Mouse (Mus musculus) heart, embryonic 16.5 days (tissue): ENCODE measurements around the gene Rdh11. TPM values are rescaled to one million over a fixed set of nuclear protein-coding genes. Genes with fewer than 3 reads are reported as not detected.

Source experiments
- ATAC-seq: fragments of 200-750 bp; cut with Nextera tagmentation; replicated peaks from 2 replicates; pipeline ENCODE4 v1.8.0; 2017; ENCODE audit warnings: moderate number of reproducible peaks; ENCODE audit not compliant: insufficient read depth, low FRiP score; ENCODE audit errors: extremely low read depth
- H3K27ac ChIP-seq: fragments of 300-500 bp; sonication (generic); 2 replicates; pipeline ENCODE4 v1.5.1; 2014; ENCODE audit warnings: mild to moderate bottlenecking, low read length, control low read depth, moderate library complexity
- H3K27me3 ChIP-seq: fragments of 300-500 bp; sonication (generic); 2 replicates; pipeline ENCODE4 v1.6.1; 2014; ENCODE audit warnings: low read length, mixed read lengths; ENCODE audit not compliant: control insufficient read depth, insufficient read depth
- H3K36me3 ChIP-seq: fragments of 300-500 bp; sonication (generic); 2 replicates; pipeline ENCODE4 v1.6.1; 2014; ENCODE audit not compliant: control insufficient read depth, insufficient read depth
- H3K4me1 ChIP-seq: fragments of 300-500 bp; sonication (generic); 2 replicates; pipeline ENCODE4 v1.6.1; 2014; ENCODE audit warnings: low read length, mixed read lengths; ENCODE audit not compliant: control insufficient read depth, insufficient read depth
- H3K4me2 ChIP-seq: fragments of 300-500 bp; sonication (generic); 2 replicates; pipeline ENCODE4 v1.6.1; 2014; ENCODE audit warnings: low read depth, mild to moderate bottlenecking, control low read depth, low read length
- H3K4me3 ChIP-seq: fragments of 300-500 bp; sonication (generic); 2 replicates; pipeline ENCODE4 v1.5.1; 2014; ENCODE audit warnings: mild to moderate bottlenecking, control low read depth, low read length
- H3K9ac ChIP-seq: fragments of 300-500 bp; sonication (generic); 2 replicates; pipeline ENCODE4 v1.6.1; 2014; ENCODE audit warnings: low read length, control low read depth
- H3K9me3 ChIP-seq: fragments of 300-500 bp; sonication (generic); replicated peaks from 2 replicates; pipeline ENCODE4 v1.6.1; 2016; ENCODE audit warnings: low read length; ENCODE audit not compliant: control insufficient read depth
- WGBS: fragments of 180-500 bp; shearing (Covaris S2); extraction: QIAGEN DNeasy Blood & Tissue Kit; methylation state at CpG from one replicate; pipeline ENCODE4 v1.1.7; 2014; 5-methylcytosine and 5-hydroxymethylcytosine counted together
- polyA plus RNA-seq: library from polyadenylated mRNA; unstranded; fragments of >200 nt; fragmentation: Nextera tagmentation; extraction: Ambion mirVana; gene quantifications from 2 replicates; pipeline ENCODE4 v1.2.1, GENCODE M21; 2015

The Rdh11 gene
- polyA plus RNA-seq, 1 experiment from 2014 or later: 13.8 TPM

- Histone ChIP-seq H3K27ac (no peak overlapping the region), H3K9me3 (no peaks in the 10 kb centered on the region), H3K36me3 (no peaks in the 10 kb centered on the region), H3K4me2 (no peak overlapping the region), H3K4me1 (0 out of 2 replicates have a peak, but pooled peaks cover 9% of the 10 kb centered on the region), H3K27me3 (peaks cover 39% of the 10 kb centered on the region), H3K4me3 (peak overlapping the region; percentile 48; the same call in 1 of the 2 replicates), H3K9ac (no peak overlapping the region)
- no peak for ATAC-seq
- WGBS: 32% methylated on average over 5 of the region's 5 CpGs
Measured at GRCm38 (mm10) chr12:79131706-79132460, 60.2 kb downstream of the Rdh11 start.

DNA sequence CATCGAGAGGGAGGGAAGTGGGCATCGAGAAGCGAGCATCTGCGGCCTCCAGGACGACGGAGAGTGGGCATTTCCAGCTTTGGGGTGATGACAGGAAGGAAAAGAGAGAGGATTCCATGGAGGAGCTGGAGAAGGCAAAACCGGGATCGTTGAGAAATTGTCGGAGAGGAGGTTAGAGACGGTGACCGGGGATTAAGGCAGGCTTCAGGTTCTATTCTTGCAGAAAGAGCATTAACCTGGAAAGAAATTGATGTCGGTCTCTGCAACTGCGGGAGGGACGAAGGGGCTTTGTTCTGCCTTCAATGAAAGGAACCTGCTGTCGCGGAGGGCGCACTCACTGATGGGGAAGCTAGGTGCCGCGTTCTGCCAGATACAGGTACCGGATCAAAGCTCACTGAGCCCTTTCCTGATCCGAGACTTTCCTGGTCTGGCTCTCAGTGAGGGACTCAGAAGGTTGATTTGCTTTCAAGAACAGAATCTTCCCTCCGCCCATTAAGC is 60.9 kb downstream of the Rdh11 start:
- Histone ChIP-seq H3K4me2 (peak overlapping the region; percentile 71), H3K4me1 (0 out of 2 replicates have a peak, but pooled peaks cover 9% of the 10 kb centered on the region), H3K9ac (no peak overlapping the region), H3K9me3 (no peaks in the 10 kb centered on the region), H3K36me3 (no peaks in the 10 kb centered on the region), H3K4me3 (peak overlapping the region; percentile 48), H3K27ac (no peak overlapping the region), H3K27me3 (peaks cover 39% of the 10 kb centered on the region)
- under 1% methylated on average over 22 of the region's 22 CpGs for WGBS
- no peak for ATAC-seq

DNA sequence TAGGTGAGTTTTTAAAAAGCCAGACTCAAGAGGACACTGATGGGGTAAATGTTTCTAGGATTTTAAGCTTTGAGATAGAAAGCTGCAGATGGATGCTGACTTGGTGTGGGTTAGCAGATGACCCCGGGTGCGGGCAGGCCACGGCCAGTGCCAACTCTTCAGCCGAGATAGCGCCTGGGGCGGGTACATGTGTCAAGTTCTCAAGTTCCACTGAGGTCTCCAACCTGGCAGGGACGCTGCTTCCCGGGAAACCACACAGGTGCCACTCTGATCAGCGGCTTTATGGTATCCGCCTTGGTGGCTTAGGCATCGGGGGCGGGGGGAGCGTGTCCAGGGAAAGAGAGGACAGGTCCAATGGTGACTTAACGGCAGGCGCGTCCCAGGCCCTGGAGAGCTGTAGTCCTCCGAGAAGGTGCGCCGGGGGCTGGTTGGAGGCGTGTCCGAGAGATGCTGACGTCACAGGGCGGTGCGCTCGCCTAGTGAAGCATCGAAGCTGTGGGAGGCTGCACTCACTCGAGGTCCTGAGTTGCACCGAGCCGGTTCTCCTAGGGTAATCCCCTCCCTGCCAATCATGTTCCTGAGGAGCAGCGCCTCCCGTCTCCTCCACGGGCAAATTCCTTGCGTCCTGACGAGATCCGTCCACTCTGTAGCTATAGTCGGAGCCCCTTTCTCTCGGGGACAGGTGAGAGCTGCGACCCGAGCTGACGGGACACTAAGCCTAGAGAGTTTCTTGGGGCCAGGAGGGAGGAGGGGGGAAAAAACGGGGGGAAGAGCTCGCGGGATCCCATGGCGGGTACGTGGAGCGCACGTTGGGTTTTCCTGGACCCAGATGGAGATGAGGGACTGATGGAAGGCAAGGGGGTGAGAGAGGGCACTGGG is 61.6 kb downstream of the Rdh11 start, which contains the start of gene Arg2:
Arg2 (plus strand) TSS at position 479 of the 879 bp plus-strand sequence.
- Histone ChIP-seq H3K27me3 (peaks cover 39% of the 10 kb centered on the region), H3K4me3 (peak within 1 kb of the TSS; percentile 48), H3K4me2 (peak within 1 kb of the TSS; percentile 71), H3K27ac (no peak within 1 kb of the TSS), H3K9ac (no peak within 1 kb of the TSS; the same call in 1 of the 2 replicates), H3K36me3 (no peaks in the 10 kb centered on the region), H3K4me1 (0 out of 2 replicates have a peak, but pooled peaks cover 9% of the 10 kb centered on the region), H3K9me3 (no peaks in the 10 kb centered on the region)
- peak; percentile 49; the same call in 1 of the 2 replicates for ATAC-seq
- WGBS: 1% methylated on average over 47 of the region's 47 CpGs

Other genes with a start within 250 kb of the Rdh11 start
- gene Tmem229b, start 184.7 kb downstream of the Rdh11 start, polyA plus RNA-seq: 3.9 and 4.7 TPM in 2 replicates
- 1.8 and 2.8 TPM in 2 replicates for gene Plekhh1, start 163.1 kb downstream of the Rdh11 start, polyA plus RNA-seq
- gene Pigh, start 102.6 kb downstream of the Rdh11 start, polyA plus RNA-seq: 12.2 and 15.3 TPM in 2 replicates
- 0.67 and 0.99 TPM in 2 replicates for gene Arg2, start 61.5 kb downstream of the Rdh11 start, polyA plus RNA-seq
- gene Vti1b, start 19.6 kb downstream of the Rdh11 start, polyA plus RNA-seq: 85.3 and 98.8 TPM in 2 replicates
- gene Rdh12, start 16.6 kb upstream of the Rdh11 start, polyA plus RNA-seq: 0.71 and 1.1 TPM in 2 replicates
- gene Zfyve26, start 104.0 kb upstream of the Rdh11 start, polyA plus RNA-seq: 8.7 and 9.2 TPM in 2 replicates
- 5.0 and 5.3 TPM in 2 replicates for gene Rad51b, start 105.0 kb upstream of the Rdh11 start, polyA plus RNA-seq